Mouse (Mus musculus) Muller cell, postnatal 12 days (primary cell): ENCODE measurements at regions not wholly inside any gene's neighbourhood (a gene's known extent, or its start where the extent isn't known, plus 50 kb on each side); places are given as distances from the start of the nearest gene placed in this dataset.
"Not testable (repeated sequence)": the region's sequence is repeated elsewhere in the genome, so short reads cannot be mapped to it uniquely, and the experiment has no call there.

Experiments used
- DNase-seq: peaks from one replicate; pipeline ENCODE4 v3.0.0-alpha.2; 2015; ENCODE audit errors: inconsistent ontology term

- DNase-seq: not testable (repeated sequence)
These were observed 415.1 kb downstream of the Sis start for GRCm38 (mm10) chr3:72552597-72552996.

GRCm38 (mm10) chr3:72534010-72534409 lies 433.7 kb downstream of the Sis start:
- DNase-seq: no peak

GRCm38 (mm10) chr3:72525771-72526170 lies 441.9 kb downstream of the Sis start:
- not testable (repeated sequence) for DNase-seq

- DNase-seq: not testable (repeated sequence)
These were observed 449.8 kb downstream of the Sis start for GRCm38 (mm10) chr3:72517846-72518245.

- DNase-seq: no peak
These were observed 463.4 kb downstream of the Sis start for GRCm38 (mm10) chr3:72504281-72504680.

DNA sequence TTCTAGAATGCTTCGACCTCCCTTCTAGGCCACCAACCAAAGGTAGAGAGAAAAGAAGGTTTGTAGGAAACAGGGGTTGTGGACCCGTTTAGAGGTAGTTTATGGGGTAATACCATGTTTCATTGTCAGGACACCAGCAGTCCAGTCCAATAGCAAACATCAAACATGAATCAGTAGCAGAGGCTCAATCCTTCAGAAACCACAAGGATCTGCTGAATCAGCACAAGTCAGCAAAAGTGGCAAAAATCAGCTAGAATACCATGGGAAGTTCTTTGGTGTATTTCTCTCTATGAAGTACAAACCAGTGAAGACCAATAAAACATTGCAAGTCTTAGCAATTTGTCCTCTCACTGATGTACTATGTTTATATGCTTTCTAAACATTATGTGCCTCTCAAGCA lies 465.9 kb downstream of the Sis start:
- no peak for DNase-seq

DNA sequence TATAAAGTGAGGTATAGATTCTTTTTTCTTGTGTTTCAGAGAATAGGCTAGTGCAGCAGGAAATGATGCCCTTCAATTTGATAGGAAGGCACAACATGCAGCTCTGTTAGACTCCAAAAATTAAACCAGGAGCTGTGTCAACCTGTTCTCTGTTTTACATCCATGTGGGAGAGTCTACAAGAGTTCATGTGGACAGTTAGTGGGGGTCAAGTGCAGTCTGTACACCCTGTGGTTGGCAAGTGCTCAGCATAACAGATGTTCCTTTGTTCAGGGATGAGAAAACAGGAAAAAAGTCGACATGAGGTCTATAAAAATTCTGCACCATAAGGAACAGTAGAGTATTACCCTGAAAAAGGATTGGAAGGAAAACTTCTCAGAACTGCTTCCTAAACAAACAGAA lies 512.3 kb downstream of the Sis start:
- peak; percentile 29 for DNase-seq
